In the genomic region with DNA sequence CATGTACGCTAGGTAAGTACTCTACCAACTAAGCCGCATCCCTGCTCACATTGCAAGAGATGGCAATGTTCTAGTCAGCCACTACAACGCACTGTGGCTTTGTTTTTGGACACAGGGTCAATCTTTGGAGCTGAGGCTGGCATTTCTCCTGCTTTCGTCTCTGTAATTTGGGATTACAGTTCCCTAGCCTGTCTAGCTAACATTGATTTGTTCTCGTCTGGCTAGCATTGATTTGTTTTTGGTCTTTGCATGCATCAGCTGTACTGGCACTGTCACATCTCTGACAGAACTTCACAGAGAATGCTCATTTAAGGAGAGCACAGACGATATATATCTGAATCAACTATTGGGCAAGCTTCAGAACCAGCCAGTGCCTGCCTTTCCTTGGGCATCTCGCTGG, we compare ENCODE assay signal across 29 mouse cellular contexts.
"Had no signal": no experiment of that assay in that cellular context is flagged by ENCODE, and none has a peak within 500 bp of the region (broad histone marks: within the 10 kb centered on the region; RNA-seq: fewer than 3 reads in every experiment).

No protein-coding gene starts in this region.

- H3K27me3 ChIP-seq: embryonic facial prominence, embryonic 12.5 days; embryonic facial prominence, embryonic 13.5 days; embryonic facial prominence, embryonic 15.5 days; forebrain, embryonic 12.5 days; forebrain, embryonic 13.5 days; forebrain, embryonic 15.5 days had no signal

- DNase-seq: cerebellum, adult 18-20 months; cerebellum, adult 2 months; cerebellum, adult 8-10 months; cerebellum, adult 9-10 months; cerebellum, adult 9-11 months; cerebellum, postnatal 10 days; cerebellum, postnatal 14 days; cerebellum, postnatal 25 days; cerebellum, postnatal 36 days; embryo, embryonic 11 days; forebrain, postnatal 0 days; gastrocnemius, adult 2 months; gastrocnemius, postnatal 10 days; gastrocnemius, postnatal 14 days; gastrocnemius, postnatal 36 days; heart, adult 11 months; heart, adult 18-20 months; heart, adult 2 months had no signal

- H3K9ac ChIP-seq: embryonic facial prominence, embryonic 12.5 days; embryonic facial prominence, embryonic 13.5 days; embryonic facial prominence, embryonic 15.5 days; forebrain, embryonic 12.5 days; forebrain, embryonic 13.5 days; forebrain, embryonic 15.5 days; forebrain, postnatal 0 days had no signal

- H3K9me3 ChIP-seq: embryonic facial prominence, embryonic 10.5 days; embryonic facial prominence, embryonic 12.5 days; embryonic facial prominence, embryonic 13.5 days; embryonic facial prominence, embryonic 15.5 days; forebrain, embryonic 10.5 days; forebrain, embryonic 12.5 days; forebrain, embryonic 13.5 days; forebrain, embryonic 15.5 days had no signal

- H3K4me3 ChIP-seq: embryonic facial prominence, embryonic 10.5 days; embryonic facial prominence, embryonic 12.5 days; embryonic facial prominence, embryonic 13.5 days; embryonic facial prominence, embryonic 15.5 days; erythroblast, embryonic 14.5 days; forebrain, embryonic 10.5 days; forebrain, embryonic 12.5 days; forebrain, embryonic 13.5 days; forebrain, embryonic 15.5 days; gastrocnemius, adult 2 months; heart, adult 2 months had no signal

- H3K4me2 ChIP-seq: embryonic facial prominence, embryonic 12.5 days; embryonic facial prominence, embryonic 13.5 days; embryonic facial prominence, embryonic 15.5 days; forebrain, embryonic 12.5 days; forebrain, embryonic 13.5 days; forebrain, embryonic 15.5 days had no signal

- ATAC-seq: forebrain, embryonic 13.5 days; forebrain, embryonic 14.5 days; forebrain, embryonic 15.5 days; forebrain, embryonic 16.5 days; forebrain, postnatal 0 days had no signal

- H3K4me1 ChIP-seq: embryonic facial prominence, embryonic 10.5 days; embryonic facial prominence, embryonic 12.5 days; embryonic facial prominence, embryonic 13.5 days; embryonic facial prominence, embryonic 15.5 days; forebrain, embryonic 10.5 days; forebrain, embryonic 12.5 days; forebrain, embryonic 13.5 days; forebrain, embryonic 15.5 days had no signal

- H3K27ac ChIP-seq: embryonic facial prominence, embryonic 10.5 days; embryonic facial prominence, embryonic 12.5 days; embryonic facial prominence, embryonic 13.5 days; embryonic facial prominence, embryonic 15.5 days; forebrain, embryonic 10.5 days; forebrain, embryonic 12.5 days; forebrain, embryonic 13.5 days; forebrain, embryonic 15.5 days; gastrocnemius, adult 2 months; heart, adult 2 months had no signal
